Mouse (Mus musculus) liver, postnatal 0 days (tissue): ENCODE results near the gene Psmg3.

Source experiments
- CTCF ChIP-seq: sonication (generic); IDR thresholded peaks from 2 replicates; pipeline ENCODE4 v1.5.1; 2016; ENCODE audit warnings: antibody characterized with exemption, low read depth
- EP300 ChIP-seq: IDR thresholded peaks from 2 replicates; pipeline ENCODE4 v1.6.1; 2016; ENCODE audit warnings: antibody characterized with exemption, low read depth, mild to moderate bottlenecking

GRCm38 (mm10) chr5:139803165-139803564 is 23.5 kb downstream of the Psmg3 start:
- TF ChIP-seq CTCF = no peak
- no peak for TF ChIP-seq EP300
